45 mouse cellular contexts compared by ENCODE assay signal in the genomic region with DNA sequence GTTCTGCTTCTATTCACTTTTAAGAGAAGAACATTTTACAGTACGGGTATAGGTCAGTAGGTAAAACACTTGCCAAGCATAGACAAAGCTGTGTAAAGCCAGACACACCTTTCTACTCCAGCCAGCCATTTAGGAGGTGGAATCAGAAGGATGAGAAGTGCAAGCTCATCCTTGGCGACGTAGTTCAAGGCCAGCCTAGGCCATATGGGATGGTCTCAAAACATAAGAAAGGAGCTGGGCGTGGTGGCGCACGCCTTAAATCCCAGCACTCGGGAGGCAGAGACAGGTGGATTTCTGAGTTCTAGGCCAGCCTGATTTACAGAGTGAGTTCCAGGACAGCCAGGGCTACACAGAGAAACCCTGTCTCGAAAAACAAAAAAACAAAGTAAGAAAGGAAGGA. TPM values are rescaled to one million over a fixed set of nuclear protein-coding genes. Genes with fewer than 3 reads are reported as not detected.
"Had no signal": no experiment of that assay in that cellular context is flagged by ENCODE, and none has a peak within 500 bp of the region (broad histone marks: within the 10 kb centered on the region; RNA-seq: fewer than 3 reads in every experiment).

No protein-coding gene starts in this region.

- DNase-seq: heart, postnatal 10 days; heart, postnatal 14 days; heart, postnatal 36 days; heart, postnatal 4 days; kidney, adult 11 months; kidney, adult 18-20 months; kidney, adult 2 months; kidney, adult 8-10 months; kidney, adult 9 months; kidney, postnatal 10 days; kidney, postnatal 14 days; kidney, postnatal 36 days; kidney, postnatal 4 days; layer of hippocampus, adult 9-11 months; layer of hippocampus, postnatal 36 days had no signal

- H3K9ac ChIP-seq: heart, embryonic 12.5 days; heart, embryonic 13.5 days; heart, embryonic 15.5 days; hindbrain, embryonic 12.5 days; hindbrain, embryonic 13.5 days; hindbrain, embryonic 14.5 days; hindbrain, embryonic 15.5 days; intestine, embryonic 15.5 days; kidney, embryonic 15.5 days had no signal

- ATAC-seq: hindbrain, embryonic 16.5 days; hindbrain, postnatal 0 days; inflammation-experienced regulatory T-cells, adult 6 months; intestine, postnatal 0 days had no signal

- H3K4me1 ChIP-seq: heart, embryonic 10.5 days; hindbrain, embryonic 10.5 days had no signal

- H3K4me2 ChIP-seq: heart, embryonic 11.5 days; heart, embryonic 12.5 days; heart, embryonic 13.5 days; heart, embryonic 15.5 days; hindbrain, embryonic 12.5 days; hindbrain, embryonic 13.5 days; hindbrain, embryonic 14.5 days; hindbrain, embryonic 15.5 days; intestine, embryonic 15.5 days; kidney, embryonic 15.5 days had no signal

- H3K4me3 ChIP-seq: heart, embryonic 10.5 days; heart, embryonic 12.5 days; heart, embryonic 13.5 days; heart, embryonic 15.5 days; hindbrain, embryonic 10.5 days; hindbrain, embryonic 12.5 days; hindbrain, embryonic 13.5 days; hindbrain, embryonic 15.5 days; intestine, embryonic 15.5 days; kidney, embryonic 15.5 days; layer of hippocampus, adult 2 months; left cerebral cortex, adult 2 months had no signal

- H3K27me3 ChIP-seq: heart, embryonic 12.5 days; heart, embryonic 13.5 days; heart, embryonic 15.5 days; hindbrain, embryonic 12.5 days; hindbrain, embryonic 13.5 days; hindbrain, embryonic 15.5 days; intestine, embryonic 15.5 days; kidney, embryonic 15.5 days had no signal

- H3K27ac ChIP-seq: hindbrain, embryonic 10.5 days; hindbrain, embryonic 12.5 days; hindbrain, embryonic 13.5 days; hindbrain, embryonic 14.5 days; hindbrain, embryonic 15.5 days; hindbrain, postnatal 0 days; kidney, embryonic 15.5 days; kidney, postnatal 0 days; layer of hippocampus, adult 2 months; left cerebral cortex, adult 2 months had no signal

- H3K9me3 ChIP-seq: heart, embryonic 10.5 days; heart, embryonic 12.5 days; heart, embryonic 13.5 days; heart, embryonic 15.5 days; hindbrain, embryonic 10.5 days; hindbrain, embryonic 12.5 days; hindbrain, embryonic 13.5 days; hindbrain, embryonic 15.5 days; intestine, embryonic 15.5 days; kidney, embryonic 15.5 days had no signal

RNA-seq across cellular contexts. Expression of a gene that starts 30.3 kb away (rescaled TPM):
- total RNA-seq: heart, postnatal 25 days; hindbrain, postnatal 0 days had no signal

RNA-seq across cellular contexts. Expression of a gene that starts 37.7 kb away (rescaled TPM):
- total RNA-seq: heart, postnatal 10 days; heart, postnatal 14 days; heart, postnatal 25 days; heart, postnatal 36 days; heart, postnatal 4 days; hematopoietic stem cell, adult 5-6 weeks; hindbrain, postnatal 0 days; layer of hippocampus, adult 18-20 months; layer of hippocampus, adult 2 months; layer of hippocampus, adult 8-10 months; layer of hippocampus, postnatal 10 days; layer of hippocampus, postnatal 14 days; layer of hippocampus, postnatal 36 days; left cerebral cortex, adult 2 months had no signal
- polyA plus RNA-seq: heart, embryonic 10.5 days; heart, embryonic 11.5 days; heart, embryonic 12.5 days; heart, embryonic 13.5 days; heart, embryonic 14.5 days; heart, embryonic 15.5 days; heart, embryonic 16.5 days; heart, postnatal 0 days; hindbrain, embryonic 10.5 days; inflammation-experienced regulatory T-cells, adult 6 months; kidney, adult 2 months; kidney, embryonic 14.5 days; kidney, embryonic 16.5 days; kidney, postnatal 0 days had no signal
